Mouse (Mus musculus): ENCODE results near the gene Smurf1.

Gene Smurf1

GRCm38 (mm10) chr5:144958271-144958670 lies 7.4 kb downstream of the Smurf1 start:
- no peak for DNase-seq (ENCODE audit: extremely low spot score, low spot score)

DNA sequence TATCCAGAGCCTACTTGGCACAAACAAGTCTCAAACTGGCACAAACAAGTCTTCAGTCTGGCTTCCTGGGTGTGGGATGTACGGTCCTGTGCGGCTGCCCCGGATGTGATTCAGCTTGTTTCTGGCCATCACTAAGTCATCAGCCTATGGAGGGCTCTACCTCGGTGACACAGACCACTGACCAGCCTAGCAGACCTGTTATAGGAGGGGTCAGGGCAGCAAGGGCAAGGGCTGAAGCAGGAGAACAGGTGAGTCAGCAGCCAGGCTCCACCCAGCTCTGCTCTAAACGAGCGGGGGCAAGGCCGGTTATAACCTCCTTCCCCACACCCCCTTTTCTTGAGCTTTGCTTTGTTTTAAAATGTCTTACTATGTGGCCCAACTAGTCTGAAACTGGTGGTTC lies 11.2 kb downstream of the Smurf1 start:
- no peak for DNase-seq (ENCODE audit: extremely low spot score, low spot score)

DNA sequence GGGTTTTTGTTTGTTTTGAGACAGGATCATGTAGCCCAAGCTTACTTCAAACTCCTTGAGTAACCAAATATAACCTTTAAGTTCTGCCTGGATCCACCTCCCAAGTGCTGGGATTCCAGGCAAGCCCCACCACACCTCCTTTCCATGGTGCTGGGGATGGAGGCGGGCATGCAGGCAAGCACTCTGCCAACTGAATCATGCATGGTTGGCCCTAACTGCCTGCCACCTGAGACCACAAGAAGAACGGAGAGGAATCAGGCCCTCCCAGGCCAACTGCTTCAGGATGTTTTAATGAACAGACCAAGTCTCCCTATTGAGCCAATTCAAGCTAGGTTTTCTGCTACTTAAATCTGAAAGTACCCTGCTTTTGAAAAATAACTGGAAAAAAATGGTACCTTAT lies 13.1 kb downstream of the Smurf1 start:
- DNase-seq (ENCODE audit: extremely low spot score, low spot score), result no peak

DNA sequence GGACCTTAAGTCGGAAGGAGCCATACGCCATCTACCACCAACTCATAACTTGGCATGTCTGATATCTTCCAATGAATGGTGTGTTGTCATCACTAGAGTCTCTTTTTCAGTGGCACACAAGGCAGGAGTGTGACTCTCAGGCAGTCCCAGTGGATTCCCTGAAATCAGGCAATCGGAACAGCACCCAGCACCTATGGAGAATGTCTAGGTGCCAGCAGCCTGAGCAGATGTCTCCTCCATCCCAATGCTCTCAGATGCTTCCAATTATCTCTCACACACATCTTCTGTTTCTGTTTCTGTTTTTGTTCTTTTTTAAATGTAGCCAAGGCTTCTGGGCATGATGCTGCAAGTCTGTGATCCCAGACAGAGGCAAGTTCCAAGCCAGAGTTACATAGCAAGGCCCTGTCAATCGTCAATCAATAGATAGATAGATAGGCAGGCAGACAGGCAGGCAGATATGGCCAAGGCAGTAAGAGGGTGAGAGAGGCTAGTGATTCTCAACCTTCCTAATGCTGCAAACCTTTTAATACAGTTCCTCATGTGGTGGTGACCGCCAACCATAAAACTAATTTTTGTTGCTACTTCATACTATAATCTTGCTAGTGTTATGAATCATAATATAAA lies 15.1 kb downstream of the Smurf1 start:
- DNase-seq (ENCODE audit: extremely low spot score, low spot score), result no peak

DNA sequence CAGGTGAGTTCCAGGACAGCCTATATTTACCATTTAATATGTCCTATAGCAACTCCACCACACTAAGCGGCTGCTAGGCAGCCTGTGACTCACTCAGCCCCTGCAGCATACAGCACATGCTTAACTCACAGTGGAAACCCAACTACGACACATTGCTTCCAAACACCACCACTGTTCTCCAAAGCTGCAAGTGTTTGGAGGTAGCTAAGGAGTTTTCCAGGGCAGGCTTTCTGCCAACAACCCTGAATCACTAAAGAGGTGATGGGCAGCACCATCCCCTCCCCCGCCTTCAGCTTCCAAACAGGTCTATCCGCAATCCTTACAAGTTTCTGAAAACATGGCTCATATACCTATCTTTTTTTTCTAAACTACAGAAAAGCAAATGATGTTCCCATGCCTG lies 15.8 kb downstream of the Smurf1 start:
- no peak for DNase-seq (ENCODE audit: extremely low spot score, low spot score)

- DNase-seq (ENCODE audit: extremely low spot score, low spot score), result no peak
Measured at GRCm38 (mm10) chr5:144948422-144948821, 17.2 kb downstream of the Smurf1 start.

DNA sequence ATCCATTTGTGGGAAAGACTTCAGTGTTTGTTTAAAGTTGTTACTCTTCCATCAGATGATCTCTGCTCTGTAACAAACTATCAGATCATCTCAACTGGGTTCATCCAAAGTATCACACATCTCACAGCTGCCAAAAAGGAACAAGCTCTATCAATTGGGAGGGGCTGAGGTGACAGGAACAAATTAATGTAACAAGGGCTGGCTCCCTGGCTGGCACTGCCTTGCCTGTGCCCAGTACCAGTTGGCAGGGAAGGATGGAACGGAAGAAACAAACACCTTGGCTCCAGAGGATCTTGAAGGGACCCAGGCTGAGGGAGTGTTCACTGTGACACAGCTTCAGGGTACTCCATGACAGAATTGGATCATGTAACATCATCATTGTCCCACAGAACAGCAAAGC lies 17.6 kb downstream of the Smurf1 start:
- no peak for DNase-seq (ENCODE audit: extremely low spot score, low spot score)

- DNase-seq (ENCODE audit: extremely low spot score, low spot score), result no peak
Measured at GRCm38 (mm10) chr5:144946032-144946431, 19.6 kb downstream of the Smurf1 start.

- no peak for DNase-seq (ENCODE audit: extremely low spot score, low spot score)
Measured at GRCm38 (mm10) chr5:144944932-144945331, 20.7 kb downstream of the Smurf1 start.

- DNase-seq (ENCODE audit: extremely low spot score, low spot score), result no peak
Measured at GRCm38 (mm10) chr5:144944370-144944769, 21.3 kb downstream of the Smurf1 start.

DNA sequence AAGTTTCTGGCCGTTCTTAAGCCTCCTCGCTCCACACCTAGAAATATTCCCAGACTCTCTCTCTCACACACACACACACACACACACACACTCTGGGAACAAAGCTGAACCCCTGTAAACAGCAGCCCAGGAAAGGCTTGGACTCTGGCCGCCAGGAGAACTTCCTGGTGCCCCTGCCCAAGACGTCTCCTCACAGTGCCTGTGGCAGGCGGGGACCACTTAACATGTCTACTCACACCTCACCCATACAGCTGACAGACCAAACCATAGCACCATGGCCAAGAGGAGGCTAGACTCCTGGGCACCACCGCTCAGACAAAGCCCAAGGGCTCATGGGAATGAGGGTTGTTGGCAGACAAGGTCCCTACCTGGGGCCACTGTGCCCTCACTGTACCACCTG lies 22.3 kb downstream of the Smurf1 start:
- no peak for DNase-seq (ENCODE audit: extremely low spot score, low spot score)

GRCm38 (mm10) chr5:144942431-144942830 lies 23.2 kb downstream of the Smurf1 start:
- no peak for DNase-seq (ENCODE audit: extremely low spot score, low spot score)

GRCm38 (mm10) chr5:144940904-144941303 lies 24.7 kb downstream of the Smurf1 start:
- no peak for DNase-seq (ENCODE audit: extremely low spot score, low spot score)

GRCm38 (mm10) chr5:144937304-144937703 lies 28.3 kb downstream of the Smurf1 start:
- DNase-seq (ENCODE audit: extremely low spot score, low spot score), result no peak

DNA sequence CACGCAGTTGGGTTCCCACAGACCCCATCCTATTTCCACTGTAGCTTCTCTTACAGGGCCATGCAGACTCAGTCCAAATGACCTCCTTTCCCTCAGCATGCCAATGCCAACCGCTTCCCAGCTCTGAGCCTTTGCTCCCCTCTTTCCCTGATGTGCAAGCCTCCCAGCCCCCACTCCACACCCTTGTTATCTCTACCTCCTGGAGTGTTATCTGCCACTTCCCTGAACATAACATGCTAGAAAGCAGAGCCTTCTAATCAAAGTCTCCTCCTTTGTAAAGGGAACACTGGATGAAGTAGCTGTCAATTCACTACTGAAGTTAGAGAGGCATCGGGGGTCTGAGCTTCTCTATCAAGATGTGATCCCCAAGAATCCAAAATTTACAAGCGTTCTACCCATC lies 32.2 kb downstream of the Smurf1 start:
- no peak for DNase-seq (ENCODE audit: extremely low spot score, low spot score)

DNA sequence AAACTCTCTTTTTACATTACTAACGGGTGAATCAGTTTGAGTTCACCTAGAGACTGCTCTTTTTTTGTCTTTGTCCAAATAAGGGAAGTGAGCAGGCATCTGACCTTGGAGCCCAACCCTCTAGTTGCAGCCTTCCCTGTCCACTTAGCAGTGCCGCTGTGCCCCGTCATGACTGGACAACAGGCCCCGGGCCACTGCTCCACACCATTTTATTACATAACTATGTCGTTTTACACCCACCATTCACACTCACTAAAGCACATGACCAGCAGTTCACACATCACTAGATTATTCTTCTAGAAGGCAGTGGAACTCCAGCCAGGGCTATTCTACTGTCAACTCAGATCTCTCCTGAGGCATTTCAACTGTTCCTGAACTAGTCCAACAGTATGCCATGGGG lies 33.8 kb downstream of the Smurf1 start:
- DNase-seq (ENCODE audit: extremely low spot score, low spot score), result no peak

DNA sequence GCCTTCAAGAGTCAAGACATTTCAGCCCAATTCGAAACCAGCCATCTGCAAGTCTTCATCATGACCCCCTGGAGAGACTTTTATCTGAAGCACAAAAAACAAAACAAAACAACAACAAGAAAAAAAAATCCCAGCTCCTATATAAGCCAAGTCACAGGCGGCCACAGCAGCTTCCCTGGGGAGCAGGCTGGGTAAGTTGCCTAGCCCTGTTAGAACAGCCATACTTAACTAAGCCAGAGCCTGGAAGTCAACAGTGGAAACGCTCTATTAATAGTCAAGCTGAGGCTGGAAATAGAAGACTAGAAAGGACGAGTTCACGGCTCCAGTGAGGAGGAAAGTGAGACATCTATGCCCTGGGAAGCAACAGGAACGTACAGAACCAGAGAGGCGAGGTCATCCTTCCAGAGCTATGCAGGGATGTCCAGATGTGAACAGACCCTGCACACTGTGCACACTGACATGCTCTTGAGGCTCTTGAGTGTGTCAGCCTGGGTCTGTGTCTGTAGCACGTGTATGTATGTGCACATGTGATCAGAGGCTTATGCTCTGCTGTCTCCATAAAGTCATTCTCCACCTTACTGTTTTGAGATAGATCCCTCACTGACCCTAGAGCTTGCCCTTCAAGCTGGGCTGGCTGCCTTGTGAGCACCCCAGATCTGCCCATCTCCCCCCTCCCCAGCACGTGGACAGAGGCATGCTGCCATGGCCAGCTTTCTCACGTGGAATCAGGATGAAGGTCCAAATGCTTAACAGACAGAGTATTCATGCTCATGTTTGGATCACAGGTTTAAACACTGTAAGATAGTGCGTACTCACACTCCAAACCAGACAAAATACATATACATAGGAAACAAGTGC lies 36.6 kb downstream of the Smurf1 start:
- DNase-seq (ENCODE audit: extremely low spot score, low spot score), result no peak

DNA sequence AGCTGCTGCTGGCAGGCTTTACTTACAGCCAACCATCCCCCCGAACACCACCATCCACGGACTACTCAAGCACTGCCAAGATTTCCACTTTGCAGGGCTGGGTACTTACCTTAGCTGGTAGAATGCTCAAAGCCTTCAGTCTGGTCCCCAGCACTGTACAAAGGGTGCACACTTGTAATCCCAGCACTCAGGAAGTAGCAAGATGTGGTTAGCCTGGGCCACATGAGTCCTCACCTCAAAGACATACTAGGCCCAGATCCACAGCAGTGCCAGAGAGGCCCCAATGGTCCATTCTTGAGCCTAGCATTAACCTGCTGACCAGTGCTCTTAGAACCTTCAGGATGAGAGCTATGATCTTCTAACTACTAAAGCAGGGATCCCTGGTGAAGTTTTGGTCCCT lies 39.4 kb downstream of the Smurf1 start:
- no peak for DNase-seq (ENCODE audit: extremely low spot score, low spot score)

DNA sequence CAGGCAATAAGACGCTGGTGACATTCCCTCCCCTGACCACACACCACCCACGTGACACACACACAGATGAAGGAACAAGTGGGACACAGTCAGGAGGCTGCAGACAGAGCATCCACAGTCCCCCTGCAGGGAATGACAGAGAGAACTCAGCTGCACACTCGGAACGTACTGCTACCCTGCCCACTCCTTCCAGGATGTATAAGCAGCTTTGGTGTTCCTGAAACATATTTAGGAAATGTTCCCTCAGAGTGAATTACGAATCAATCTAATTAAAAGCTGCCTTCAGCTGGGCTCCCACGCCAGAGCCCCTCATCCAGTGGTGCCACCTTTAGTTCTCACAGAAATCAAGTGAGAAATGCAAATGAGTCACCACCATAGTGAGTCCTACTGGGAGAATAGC lies 42.3 kb downstream of the Smurf1 start:
- no peak for DNase-seq (ENCODE audit: extremely low spot score, low spot score)

DNA sequence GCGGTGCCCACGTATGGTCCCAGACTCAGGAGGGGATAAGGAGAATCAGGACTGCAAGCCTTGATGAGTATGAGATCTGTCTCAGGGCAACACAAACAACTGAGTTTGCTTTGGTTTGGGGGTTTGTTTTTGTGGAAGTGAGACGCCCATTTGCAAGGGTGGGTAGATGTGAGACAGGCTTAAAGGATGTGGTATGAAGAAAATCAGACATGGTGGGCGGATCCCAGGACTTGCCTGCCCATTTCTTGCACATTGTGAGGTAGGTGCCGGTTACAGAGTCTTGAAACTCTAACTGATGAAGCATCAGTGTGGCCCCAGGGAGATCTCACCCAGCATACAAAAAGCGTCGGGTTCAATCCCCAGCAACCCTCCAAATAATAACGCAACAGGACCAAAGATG lies 45.9 kb downstream of the Smurf1 start:
- no peak for DNase-seq (ENCODE audit: extremely low spot score, low spot score)

- DNase-seq (ENCODE audit: extremely low spot score, low spot score), result no peak
Measured at GRCm38 (mm10) chr5:144919194-144919593, 46.5 kb downstream of the Smurf1 start.

GRCm38 (mm10) chr5:144918204-144918603 lies 47.4 kb downstream of the Smurf1 start:
- no peak for DNase-seq (ENCODE audit: extremely low spot score, low spot score)

DNA sequence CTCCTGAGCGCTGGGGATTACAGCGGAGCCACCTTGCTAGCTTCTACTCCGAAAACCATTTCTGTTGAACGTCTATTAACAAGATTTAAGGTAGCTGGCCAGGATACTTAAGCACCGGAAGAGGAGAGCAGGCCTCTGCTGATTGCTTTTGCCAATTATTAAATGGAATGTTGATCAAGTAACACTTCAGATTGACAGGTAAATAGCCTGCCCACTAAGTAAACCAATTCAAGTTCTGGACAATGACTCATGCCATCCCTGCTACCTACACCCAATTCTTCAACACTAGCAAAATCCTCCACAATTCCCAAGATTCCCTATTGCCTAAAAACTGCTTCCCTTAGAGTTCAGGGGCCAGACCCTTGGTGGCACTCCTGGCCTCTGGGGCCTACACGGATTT lies 48.5 kb downstream of the Smurf1 start:
- DNase-seq (ENCODE audit: extremely low spot score, low spot score), result no peak
